17 mouse cellular contexts compared by ENCODE assay signal in the genomic region with DNA sequence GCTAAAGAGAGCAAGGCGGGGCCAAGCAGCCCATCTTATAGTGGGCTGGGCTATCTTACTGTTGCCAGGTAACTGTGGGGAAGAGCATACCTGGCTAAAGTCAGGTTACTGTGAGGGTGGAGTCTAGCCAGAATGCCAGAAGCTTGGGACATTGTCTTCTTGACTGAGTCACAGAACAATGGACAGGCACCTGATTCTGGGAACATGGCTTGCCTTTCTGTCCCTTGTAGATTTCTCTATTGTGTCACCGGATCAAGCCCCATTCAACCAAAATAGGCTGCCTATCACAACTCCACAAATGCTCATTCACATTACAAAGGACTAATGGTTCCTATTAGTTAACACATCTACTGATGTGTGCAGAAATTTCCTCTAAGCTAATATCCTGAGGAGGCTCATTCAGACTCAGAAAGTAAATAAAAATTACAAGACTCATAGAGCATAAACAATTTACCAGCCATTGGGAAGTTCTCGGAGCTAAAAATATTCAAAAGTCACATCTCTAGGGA.
A peak's percentile ranks its signal among the peaks of the same experiment; 100 is the strongest.
DNase-seq lines count a peak whose midpoint lies in the region.
"Had no signal": no experiment of that assay in that cellular context is flagged by ENCODE, and none has a peak within 500 bp of the region (broad histone marks: within the 10 kb centered on the region; RNA-seq: fewer than 3 reads in every experiment).

No protein-coding gene starts in this region.

- peak; percentile 4 for DNase-seq in CD4-positive helper T cell, adult 2 months (ENCODE audit: low read depth, low spot score)
- DNase-seq in ES-CJ7 (ENCODE audit: low read depth, low spot score) (peak; percentile 78), R1 (ENCODE audit: low read depth, low spot score) (peak; percentile 69), ZHBTc4 (ENCODE audit: low read depth, low spot score) (peak; percentile 60)
- DNase-seq in cerebellum, adult 8-10 months: no peak
- no peak for DNase-seq in kidney, postnatal 10 days
- no peak for DNase-seq in layer of hippocampus, adult 9-10 months (ENCODE audit: low spot score)
- DNase-seq: adrenal gland, adult 2 months; adrenal gland, postnatal 10 days; adrenal gland, postnatal 36 days; B cell, adult 2 months; cerebellum, adult 11-12 months; cerebellum, adult 2 months; cerebellum, adult 9-11 months; cerebellum, postnatal 14 days; cerebellum, postnatal 36 days; embryo, embryonic 11 days had no signal

Comparison
In these comparisons a context has a peak if more than half of its experiments do, and no peak if none do; other contexts are left out.
1. DNase-seq: peak in CD4-positive helper T cell, adult 2 months (single experiment), ES-CJ7 (single experiment), R1 (single experiment) and ZHBTc4 (single experiment); none in cerebellum, adult 8-10 months (single experiment), kidney, postnatal 10 days (single experiment) and layer of hippocampus, adult 9-10 months (single experiment).